Mouse (Mus musculus): ENCODE measurements around the gene Ifnl3.

Ifnl3 gene

GRCm38 (mm10) chr7:28546649-28547048 lies 24.0 kb downstream of the Ifnl3 start:
- DNase-seq (ENCODE audit: low spot score in 2 of 2), result no peak

GRCm38 (mm10) chr7:28547154-28547553 lies 24.5 kb downstream of the Ifnl3 start, which contains the start of gene Nccrp1:
Gene Nccrp1, minus strand, starts transcription at chr7:28547254.
- no peak for DNase-seq (ENCODE audit: low spot score in 2 of 2)

- no peak for DNase-seq (ENCODE audit: low spot score in 2 of 2)
Measured at GRCm38 (mm10) chr7:28547628-28548027, 25.0 kb downstream of the Ifnl3 start.

- no peak for DNase-seq (ENCODE audit: low spot score in 2 of 2)
Measured at GRCm38 (mm10) chr7:28553076-28553475, 30.4 kb downstream of the Ifnl3 start.

- DNase-seq (ENCODE audit: low spot score in 2 of 2), result no peak
Measured at GRCm38 (mm10) chr7:28555939-28556535, 33.4 kb downstream of the Ifnl3 start.

- no peak for DNase-seq (ENCODE audit: low spot score in 2 of 2)
Measured at GRCm38 (mm10) chr7:28557069-28557468, 34.4 kb downstream of the Ifnl3 start.

GRCm38 (mm10) chr7:28557708-28558107 lies 35.1 kb downstream of the Ifnl3 start:
- no peak for DNase-seq (ENCODE audit: low spot score in 2 of 2)

- no peak for DNase-seq (ENCODE audit: low spot score in 2 of 2)
Measured at GRCm38 (mm10) chr7:28558486-28558885, 35.9 kb downstream of the Ifnl3 start.

- no peak for DNase-seq (ENCODE audit: low spot score in 2 of 2)
Measured at GRCm38 (mm10) chr7:28560856-28561255, 38.2 kb downstream of the Ifnl3 start.

- DNase-seq (ENCODE audit: low spot score in 2 of 2), result no peak
Measured at GRCm38 (mm10) chr7:28561967-28562366, 39.3 kb downstream of the Ifnl3 start.

GRCm38 (mm10) chr7:28562371-28562770 lies 39.7 kb downstream of the Ifnl3 start:
- DNase-seq (ENCODE audit: low spot score in 2 of 2), result no peak

GRCm38 (mm10) chr7:28562951-28563350 lies 40.3 kb downstream of the Ifnl3 start:
- DNase-seq (ENCODE audit: low spot score in 2 of 2), result no peak

GRCm38 (mm10) chr7:28565407-28565806 lies 42.8 kb downstream of the Ifnl3 start:
- no peak for DNase-seq (ENCODE audit: low spot score in 2 of 2)

- no peak for DNase-seq (ENCODE audit: low spot score in 2 of 2)
Measured at GRCm38 (mm10) chr7:28567539-28567938, 44.9 kb downstream of the Ifnl3 start.

- peak in 1 of 2 experiments; percentile 55 for DNase-seq (ENCODE audit: low spot score in 2 of 2)
Measured at GRCm38 (mm10) chr7:28568253-28568652, 45.6 kb downstream of the Ifnl3 start.

GRCm38 (mm10) chr7:28570291-28570981 lies 47.8 kb downstream of the Ifnl3 start:
- DNase-seq (ENCODE audit: low spot score in 2 of 2), result peak in 1 of 2 experiments; percentile 60

GRCm38 (mm10) chr7:28570982-28571682 lies 48.5 kb downstream of the Ifnl3 start:
- no peak for DNase-seq (ENCODE audit: low spot score in 2 of 2)

GRCm38 (mm10) chr7:28572689-28573088 lies 50.1 kb downstream of the Ifnl3 start:
- no peak for DNase-seq (ENCODE audit: low spot score in 2 of 2)

GRCm38 (mm10) chr7:28573236-28573635 lies 50.6 kb downstream of the Ifnl3 start:
- no peak for DNase-seq (ENCODE audit: low spot score in 2 of 2)

Measured in cerebellum, postnatal 4 days (tissue).